Mouse (Mus musculus): ENCODE measurements around the gene Tm4sf19. TPM values are rescaled to one million over a fixed set of nuclear protein-coding genes. Genes with fewer than 3 reads are reported as not detected.

Gene Tm4sf19
- polyA plus RNA-seq, 1 experiment from 2014 or later: not detected

DNA sequence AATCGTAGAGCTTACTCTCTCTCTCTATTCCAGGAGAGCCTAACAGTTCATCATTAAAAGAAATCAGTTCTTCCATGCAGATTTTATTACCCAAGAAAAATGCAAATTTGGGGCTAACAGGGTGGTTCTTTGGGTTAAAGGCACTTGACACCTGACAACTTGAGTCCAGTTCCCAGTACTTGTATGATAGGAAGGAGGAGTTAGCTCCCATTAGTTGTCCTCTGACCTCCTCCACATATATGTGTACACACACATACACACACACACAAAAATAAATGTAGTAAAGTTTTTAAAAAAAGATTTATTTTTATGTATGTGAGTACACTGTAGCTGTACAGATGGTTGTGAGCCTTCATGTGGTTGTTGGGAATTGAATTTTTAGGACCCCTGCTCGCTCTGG is 49.8 kb downstream of the Tm4sf19 start:
- no peak for ATAC-seq
- no peak overlapping the region for H3K27ac ChIP-seq (ENCODE audit: low read depth, low read length)
- WGBS: 96% methylated on average over 2 of the region's 2 CpGs

DNA sequence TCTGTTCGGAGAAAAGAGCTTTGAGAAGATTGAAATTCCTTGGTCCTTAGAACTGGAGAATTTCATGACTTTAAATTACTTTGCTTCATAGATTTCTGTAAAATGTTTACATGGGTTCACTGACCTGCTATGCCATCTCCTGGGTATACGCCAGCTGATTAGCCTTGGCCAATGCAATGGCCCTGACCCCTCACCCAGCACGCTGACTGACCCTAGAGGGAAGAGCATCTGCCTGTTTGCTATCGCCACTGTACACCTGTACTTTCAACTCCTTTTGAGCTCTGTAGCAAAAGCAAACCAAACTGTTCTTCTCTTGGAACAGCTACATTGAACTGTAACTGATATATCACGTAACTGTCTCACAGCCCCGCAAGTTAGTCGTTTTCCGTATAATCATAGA is 52.8 kb downstream of the Tm4sf19 start:
- DNase-seq (ENCODE audit: low spot score) (no peak), ATAC-seq (no peak)
- no peak overlapping the region for H3K4me2 ChIP-seq (ENCODE audit: low read length)
- no peak overlapping the region for H3K9ac ChIP-seq (ENCODE audit: low read length)
- 96% methylated on average over 8 of the region's 8 CpGs for WGBS
- no peaks in the 10 kb centered on the region for H3K9me3 ChIP-seq (replicated peaks; ENCODE audit: control insufficient read depth, low read length)
- peaks cover 31% of the 10 kb centered on the region for H3K36me3 ChIP-seq (ENCODE audit: control insufficient read depth, insufficient read depth, low read length)
- no peaks in the 10 kb centered on the region for H3K27me3 ChIP-seq (replicated peaks; ENCODE audit: control insufficient read depth, insufficient read depth, low read length)
- H3K4me1 ChIP-seq (ENCODE audit: control insufficient read depth, insufficient read depth, low read length): no peaks in the 10 kb centered on the region
- H3K27ac ChIP-seq (ENCODE audit: low read depth, low read length): no peak overlapping the region
- H3K4me3 ChIP-seq (ENCODE audit: low read depth, low read length): no peak overlapping the region

More for the DNA sequence above, 49.8 kb downstream of the Tm4sf19 start:
- Histone ChIP-seq H3K27me3 (replicated peaks; ENCODE audit: control insufficient read depth, insufficient read depth, low read length) (no peaks in the 10 kb centered on the region), H3K4me3 (ENCODE audit: low read depth, low read length) (no peak overlapping the region), H3K4me2 (ENCODE audit: low read length) (no peak overlapping the region), H3K9me3 (replicated peaks; ENCODE audit: control insufficient read depth, low read length) (no peaks in the 10 kb centered on the region), H3K4me1 (ENCODE audit: control insufficient read depth, insufficient read depth, low read length) (no peaks in the 10 kb centered on the region), H3K9ac (ENCODE audit: low read length) (no peak overlapping the region), H3K36me3 (ENCODE audit: control insufficient read depth, insufficient read depth, low read length) (peaks cover 19% of the 10 kb centered on the region)
- no peak for DNase-seq (ENCODE audit: low spot score)

- ATAC-seq: no peak
- no peak overlapping the region for H3K9ac ChIP-seq (ENCODE audit: low read length)
- DNase-seq (ENCODE audit: low spot score): no peak
- no peak overlapping the region for H3K27ac ChIP-seq (ENCODE audit: low read depth, low read length)
- no peak overlapping the region for H3K4me3 ChIP-seq (ENCODE audit: low read depth, low read length)
- H3K27me3 ChIP-seq (replicated peaks; ENCODE audit: control insufficient read depth, insufficient read depth, low read length): no peaks in the 10 kb centered on the region
- H3K36me3 ChIP-seq (ENCODE audit: control insufficient read depth, insufficient read depth, low read length): peaks cover 31% of the 10 kb centered on the region
- H3K4me1 ChIP-seq (ENCODE audit: control insufficient read depth, insufficient read depth, low read length): no peaks in the 10 kb centered on the region
- H3K9me3 ChIP-seq (replicated peaks; ENCODE audit: control insufficient read depth, low read length): no peaks in the 10 kb centered on the region
- WGBS: 91% methylated on average over 5 of the region's 5 CpGs
- H3K4me2 ChIP-seq (ENCODE audit: low read length): no peak overlapping the region
Measured at GRCm38 (mm10) chr16:32454646-32455045, 54.3 kb downstream of the Tm4sf19 start.

- H3K4me1 ChIP-seq (ENCODE audit: control insufficient read depth, insufficient read depth, low read length): no peaks in the 10 kb centered on the region
- H3K9me3 ChIP-seq (replicated peaks; ENCODE audit: control insufficient read depth, low read length): no peaks in the 10 kb centered on the region
- H3K36me3 ChIP-seq (ENCODE audit: control insufficient read depth, insufficient read depth, low read length): peaks cover 31% of the 10 kb centered on the region
- H3K4me3 ChIP-seq (ENCODE audit: low read depth, low read length): no peak overlapping the region
- H3K27ac ChIP-seq (ENCODE audit: low read depth, low read length): no peak overlapping the region
- H3K9ac ChIP-seq (ENCODE audit: low read length): no peak overlapping the region
- no peaks in the 10 kb centered on the region for H3K27me3 ChIP-seq (replicated peaks; ENCODE audit: control insufficient read depth, insufficient read depth, low read length)
- H3K4me2 ChIP-seq (ENCODE audit: low read length): no peak overlapping the region
- ATAC-seq: no peak
- DNase-seq (ENCODE audit: low spot score): no peak
Measured at GRCm38 (mm10) chr16:32456086-32456485, 55.8 kb downstream of the Tm4sf19 start.

DNA sequence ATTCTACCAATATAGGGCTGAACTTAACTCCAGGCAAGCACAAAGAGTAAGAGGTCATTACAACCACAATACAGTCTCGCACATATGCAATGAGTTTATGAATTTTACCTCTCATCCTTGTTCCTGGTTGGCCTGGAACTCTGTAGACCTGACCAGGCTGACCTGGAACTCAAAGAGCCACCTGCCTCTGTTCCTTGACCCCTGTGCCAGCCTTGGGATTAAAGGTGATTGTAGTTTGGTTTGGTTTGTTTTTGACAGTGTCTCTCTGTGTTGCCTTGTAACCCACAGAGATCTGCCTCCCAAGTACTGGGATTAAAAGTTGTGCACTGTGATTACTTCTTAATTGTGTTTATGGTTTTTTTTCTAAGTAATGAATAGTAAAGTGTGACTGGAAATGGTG is 56.5 kb downstream of the Tm4sf19 start:
- Histone ChIP-seq H3K4me1 (ENCODE audit: control insufficient read depth, insufficient read depth, low read length) (no peaks in the 10 kb centered on the region), H3K4me3 (ENCODE audit: low read depth, low read length) (no peak overlapping the region), H3K9me3 (replicated peaks; ENCODE audit: control insufficient read depth, low read length) (no peaks in the 10 kb centered on the region), H3K27me3 (replicated peaks; ENCODE audit: control insufficient read depth, insufficient read depth, low read length) (no peaks in the 10 kb centered on the region), H3K27ac (ENCODE audit: low read depth, low read length) (no peak overlapping the region), H3K9ac (ENCODE audit: low read length) (no peak overlapping the region), H3K36me3 (ENCODE audit: control insufficient read depth, insufficient read depth, low read length) (peaks cover 28% of the 10 kb centered on the region), H3K4me2 (ENCODE audit: low read length) (no peak overlapping the region)
- WGBS: 91% methylated on average over 1 of the region's 1 CpGs
- DNase-seq (ENCODE audit: low spot score): no peak
- ATAC-seq: no peak

Other genes starting within 250 kb of the Tm4sf19 start
- gene Nrros, start 234.9 kb upstream of the Tm4sf19 start, polyA plus RNA-seq (2014; fragmentation: Nextera tagmentation; extraction: Ambion mirVana): 7.9 and 10.6 TPM in 2 replicates
- gene Bex6, start 220.7 kb upstream of the Tm4sf19 start, polyA plus RNA-seq (2014; fragmentation: Nextera tagmentation; extraction: Ambion mirVana): not detected in 2 replicates
- 10.6 and 10.7 TPM in 2 replicates for gene Fbxo45, start 153.3 kb upstream of the Tm4sf19 start, polyA plus RNA-seq (2014; fragmentation: Nextera tagmentation; extraction: Ambion mirVana)
- 15.8 and 16.5 TPM in 2 replicates for gene Wdr53, start 153.3 kb upstream of the Tm4sf19 start, polyA plus RNA-seq (2014; fragmentation: Nextera tagmentation; extraction: Ambion mirVana)
- gene Smco1, start 129.0 kb upstream of the Tm4sf19 start, polyA plus RNA-seq (2014; fragmentation: Nextera tagmentation; extraction: Ambion mirVana): not detected in 2 replicates
- gene Rnf168, start 123.0 kb upstream of the Tm4sf19 start, polyA plus RNA-seq (2014; fragmentation: Nextera tagmentation; extraction: Ambion mirVana): 21.0 and 23.0 TPM in 2 replicates
- 23.4 and 29.4 TPM in 2 replicates for gene Ubxn7, start 68.2 kb upstream of the Tm4sf19 start, polyA plus RNA-seq (2014; fragmentation: Nextera tagmentation; extraction: Ambion mirVana)
- gene Tctex1d2, start 19.2 kb downstream of the Tm4sf19 start, polyA plus RNA-seq (2014; fragmentation: Nextera tagmentation; extraction: Ambion mirVana): 38.6 and 42.6 TPM in 2 replicates
- gene Pcyt1a, start 30.4 kb downstream of the Tm4sf19 start, polyA plus RNA-seq (2014; fragmentation: Nextera tagmentation; extraction: Ambion mirVana): 45.3 and 53.8 TPM in 2 replicates
- gene Slc51a, start 87.4 kb downstream of the Tm4sf19 start, polyA plus RNA-seq (2014; fragmentation: Nextera tagmentation; extraction: Ambion mirVana): 0.20 and 0.21 TPM in 2 replicates
- gene Zdhhc19, start 95.8 kb downstream of the Tm4sf19 start, polyA plus RNA-seq (2014; fragmentation: Nextera tagmentation; extraction: Ambion mirVana): not detected in 2 replicates
- gene Tfrc, start 208.4 kb downstream of the Tm4sf19 start, polyA plus RNA-seq (2014; fragmentation: Nextera tagmentation; extraction: Ambion mirVana): 43.9 and 56.0 TPM in 2 replicates
- 11.2 and 13.1 TPM in 2 replicates for gene Tnk2, start 243.4 kb downstream of the Tm4sf19 start, polyA plus RNA-seq (2014; fragmentation: Nextera tagmentation; extraction: Ambion mirVana)